Mouse (Mus musculus): ENCODE measurements at regions not wholly inside any gene's neighbourhood (a gene's known extent, or its start where the extent isn't known, plus 50 kb on each side); places are given as distances from the start of the nearest gene placed in this dataset.

DNA sequence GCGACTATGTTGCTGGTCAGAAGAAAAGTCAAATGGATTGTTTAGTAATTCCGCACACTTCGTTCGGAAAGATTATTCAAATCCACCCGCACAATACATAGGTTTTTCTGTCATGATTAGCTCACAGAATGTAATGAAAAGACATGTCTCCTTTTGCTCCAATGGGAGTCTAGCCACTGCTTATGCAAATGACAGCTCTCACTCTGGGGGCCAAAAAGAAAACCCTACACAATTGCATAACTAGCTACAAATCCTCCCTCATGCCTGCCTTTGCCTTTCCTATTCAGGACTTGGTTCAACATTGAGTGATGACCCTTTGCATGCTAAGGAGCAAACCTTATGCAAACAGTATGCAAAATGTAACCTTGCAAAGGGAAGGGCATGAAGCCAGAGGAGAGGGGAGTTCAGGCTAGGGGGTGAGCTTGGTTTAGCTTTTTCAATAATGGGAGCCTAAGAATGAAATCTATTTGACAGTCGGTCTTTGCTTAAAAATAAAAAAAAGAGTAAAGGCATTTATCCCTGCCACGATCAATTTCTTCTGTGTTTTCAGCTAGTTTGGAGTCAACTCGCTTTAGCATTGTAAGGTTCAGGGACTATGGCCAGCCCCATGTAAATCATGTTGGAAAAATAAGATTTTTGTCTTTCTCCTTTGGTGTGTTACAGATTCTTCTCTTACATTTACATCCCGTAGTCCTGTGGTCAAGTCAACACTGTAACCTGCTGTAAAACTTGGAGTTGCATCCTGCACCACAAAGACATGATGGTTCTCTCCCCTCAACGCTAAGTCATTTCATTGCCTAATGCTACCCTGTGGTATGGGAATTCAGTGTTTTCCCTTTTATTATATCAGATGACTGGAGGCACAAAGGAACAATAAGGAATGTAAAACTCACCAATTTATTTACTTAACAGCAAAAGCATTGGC is 119.6 kb upstream of the Ndst3 start:
- Histone ChIP-seq H3ac (ENCODE audit: control insufficient read depth, insufficient read length, low read depth) (no peak overlapping the region), H3K36me3 (ENCODE audit: control insufficient read depth, insufficient read depth) (no peaks in the 10 kb centered on the region), H3K27me3 (ENCODE audit: control insufficient read depth, insufficient read depth, insufficient read length) (no peaks in the 10 kb centered on the region), H3K79me2 (ENCODE audit: control insufficient read depth, insufficient read depth) (no peaks in the 10 kb centered on the region), H3K4me3 (ENCODE audit: insufficient read depth, poor library complexity, severe bottlenecking) (no peak overlapping the region), H3K79me3 (ENCODE audit: low read depth) (no peaks in the 10 kb centered on the region)
- TF ChIP-seq CTCF (IDR thresholded peaks at IDR 0.05; ENCODE audit: control insufficient read depth, insufficient read depth, insufficient read length) = no peak
- no peak for TF ChIP-seq CEBPB (IDR thresholded peaks at IDR 0.05; ENCODE audit: low read depth)
- TF ChIP-seq MYOG (IDR thresholded peaks at IDR 0.05; ENCODE audit: control insufficient read depth, extremely low read depth, insufficient read length) = no peak

DNA sequence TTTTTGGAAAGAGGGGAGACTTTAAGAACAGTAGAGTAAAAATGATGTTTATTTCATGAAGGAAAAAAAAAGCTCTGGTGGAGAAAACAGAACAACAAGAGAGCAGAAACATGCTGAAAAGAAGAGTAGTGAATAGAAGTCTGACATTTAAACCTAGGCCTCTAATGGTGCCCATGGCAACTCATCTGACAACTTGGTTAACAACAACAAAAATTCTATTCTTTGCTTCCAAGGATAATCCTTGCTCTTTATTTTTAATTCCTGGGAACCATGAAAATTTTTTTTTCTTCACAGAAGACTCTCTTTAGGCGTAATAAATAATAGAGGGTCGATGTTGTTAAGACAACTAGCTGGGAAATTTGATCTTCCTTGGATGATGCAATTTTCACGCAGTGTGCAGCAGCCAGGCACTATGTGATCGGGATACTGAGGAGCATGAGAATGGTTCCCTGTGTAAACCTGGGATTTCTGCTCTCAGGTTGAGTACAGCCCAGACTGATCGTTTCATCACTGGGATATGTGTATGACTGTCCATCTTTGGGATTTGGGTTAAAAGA is 120.4 kb upstream of the Ndst3 start:
- H3ac ChIP-seq (ENCODE audit: control insufficient read depth, insufficient read length, low read depth) = no peak overlapping the region
- H3K79me2 ChIP-seq (ENCODE audit: control insufficient read depth, insufficient read depth) = no peaks in the 10 kb centered on the region
- H3K4me3 ChIP-seq (ENCODE audit: insufficient read depth, poor library complexity, severe bottlenecking) = no peak overlapping the region
- H3K79me3 ChIP-seq (ENCODE audit: low read depth) = no peaks in the 10 kb centered on the region
- H3K36me3 ChIP-seq (ENCODE audit: control insufficient read depth, insufficient read depth) = no peaks in the 10 kb centered on the region
- no peaks in the 10 kb centered on the region for H3K27me3 ChIP-seq (ENCODE audit: control insufficient read depth, insufficient read depth, insufficient read length)
- TF ChIP-seq CTCF (IDR thresholded peaks at IDR 0.05; ENCODE audit: control insufficient read depth, insufficient read depth, insufficient read length) (no peak), FOSL1 (IDR thresholded peaks at IDR 0.05; ENCODE audit: insufficient read depth, low read length, poor library complexity, severe bottlenecking) (no peak), USF1 (IDR thresholded peaks at IDR 0.05; ENCODE audit: low read depth) (no peak), MYOG (IDR thresholded peaks at IDR 0.05; ENCODE audit: control insufficient read depth, extremely low read depth, insufficient read length) (no peak), MAX (IDR thresholded peaks at IDR 0.05) (no peak), MYOD1 (IDR thresholded peaks at IDR 0.05; ENCODE audit: control insufficient read depth, insufficient read length, low read depth) (no peak), CEBPB (IDR thresholded peaks at IDR 0.05; ENCODE audit: low read depth) (no peak)

DNA sequence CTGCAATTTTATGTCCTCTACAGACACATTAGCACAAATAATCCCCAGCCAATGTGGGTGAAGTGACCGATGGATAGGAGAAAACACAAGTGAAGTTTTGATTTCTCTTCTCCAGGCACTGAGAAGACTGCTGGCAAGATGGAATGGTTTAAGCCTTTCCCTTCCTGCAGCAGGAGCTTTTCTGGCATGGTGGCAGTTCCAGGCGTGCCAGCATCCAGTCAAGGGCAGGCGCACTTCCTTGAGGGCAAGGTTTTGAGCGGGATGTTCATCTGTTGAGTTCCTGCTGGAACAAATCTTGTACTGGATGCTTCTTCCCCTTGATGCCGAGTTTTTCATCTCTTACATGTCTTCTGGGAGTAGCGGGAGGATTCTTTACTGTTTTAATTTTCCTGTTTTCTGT is 138.1 kb upstream of the Ndst3 start:
- Histone ChIP-seq H3ac (ENCODE audit: control insufficient read depth, insufficient read length, low read depth) (no peak overlapping the region), H3K36me3 (ENCODE audit: control insufficient read depth, insufficient read depth) (no peaks in the 10 kb centered on the region), H3K79me2 (ENCODE audit: control insufficient read depth, insufficient read depth) (no peaks in the 10 kb centered on the region), H3K27me3 (ENCODE audit: control insufficient read depth, insufficient read depth, insufficient read length) (no peaks in the 10 kb centered on the region), H3K79me3 (ENCODE audit: low read depth) (no peaks in the 10 kb centered on the region), H3K4me3 (ENCODE audit: insufficient read depth, poor library complexity, severe bottlenecking) (no peak overlapping the region)
- TF ChIP-seq USF1 (IDR thresholded peaks at IDR 0.05; ENCODE audit: low read depth) (no peak), MYOG (IDR thresholded peaks at IDR 0.05; ENCODE audit: control insufficient read depth, extremely low read depth, insufficient read length) (no peak)

DNA sequence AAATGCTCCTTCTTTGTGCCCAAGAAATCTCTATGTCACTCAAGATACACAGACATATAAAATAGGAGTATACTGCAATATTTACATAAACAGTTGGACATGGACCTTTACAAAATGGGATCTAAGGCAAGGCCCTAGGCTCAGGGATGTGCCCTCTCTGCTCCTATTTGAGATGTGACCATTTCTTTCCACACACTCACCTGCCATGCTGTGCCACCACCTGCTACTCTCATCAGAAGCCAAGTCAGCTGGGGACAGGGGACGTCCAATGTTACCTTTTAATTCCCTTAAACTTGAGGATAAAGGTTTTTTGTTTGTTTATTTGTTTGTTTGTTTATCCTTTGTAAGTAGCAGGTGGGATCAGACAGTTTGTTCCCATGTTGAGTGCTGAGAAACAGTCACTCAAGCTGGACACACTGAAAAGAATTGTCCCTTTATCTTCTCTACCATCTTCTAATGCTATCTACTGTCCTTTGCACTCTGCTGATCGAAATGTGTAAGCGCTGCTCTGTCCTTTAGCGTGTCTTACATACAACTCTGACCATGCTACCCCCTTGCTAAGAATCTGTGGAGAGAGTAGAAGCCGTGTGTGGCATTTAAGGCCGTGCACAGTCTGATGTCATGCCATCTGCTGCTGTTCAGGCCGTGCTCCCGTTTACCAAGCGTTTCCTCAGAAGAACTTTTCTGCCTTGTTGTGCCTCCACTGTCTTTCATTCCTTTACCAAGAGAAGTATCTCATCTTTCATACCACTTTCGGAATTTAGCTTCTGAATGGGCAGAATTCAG is 147.9 kb upstream of the Ndst3 start:
- TF ChIP-seq CEBPB (IDR thresholded peaks at IDR 0.05; ENCODE audit: low read depth) = no peak
- no peak for TF ChIP-seq MYOG (IDR thresholded peaks at IDR 0.05; ENCODE audit: control insufficient read depth, extremely low read depth, insufficient read length)
- TF ChIP-seq MAX (IDR thresholded peaks at IDR 0.05) = no peak
- no peak for TF ChIP-seq FOSL1 (IDR thresholded peaks at IDR 0.05; ENCODE audit: insufficient read depth, low read length, poor library complexity, severe bottlenecking)
- TF ChIP-seq USF1 (IDR thresholded peaks at IDR 0.05; ENCODE audit: low read depth) = no peak
- no peak for TF ChIP-seq MYOD1 (IDR thresholded peaks at IDR 0.05; ENCODE audit: control insufficient read depth, insufficient read length, low read depth)
- no peak for TF ChIP-seq CTCF (IDR thresholded peaks at IDR 0.05; ENCODE audit: control insufficient read depth, insufficient read depth, insufficient read length)
- Histone ChIP-seq H3K4me3 (ENCODE audit: insufficient read depth, poor library complexity, severe bottlenecking) (no peak overlapping the region), H3K79me3 (ENCODE audit: low read depth) (no peaks in the 10 kb centered on the region), H3ac (ENCODE audit: control insufficient read depth, insufficient read length, low read depth) (no peak overlapping the region), H3K36me3 (ENCODE audit: control insufficient read depth, insufficient read depth) (no peaks in the 10 kb centered on the region), H3K27me3 (ENCODE audit: control insufficient read depth, insufficient read depth, insufficient read length) (no peaks in the 10 kb centered on the region), H3K79me2 (ENCODE audit: control insufficient read depth, insufficient read depth) (no peaks in the 10 kb centered on the region)

DNA sequence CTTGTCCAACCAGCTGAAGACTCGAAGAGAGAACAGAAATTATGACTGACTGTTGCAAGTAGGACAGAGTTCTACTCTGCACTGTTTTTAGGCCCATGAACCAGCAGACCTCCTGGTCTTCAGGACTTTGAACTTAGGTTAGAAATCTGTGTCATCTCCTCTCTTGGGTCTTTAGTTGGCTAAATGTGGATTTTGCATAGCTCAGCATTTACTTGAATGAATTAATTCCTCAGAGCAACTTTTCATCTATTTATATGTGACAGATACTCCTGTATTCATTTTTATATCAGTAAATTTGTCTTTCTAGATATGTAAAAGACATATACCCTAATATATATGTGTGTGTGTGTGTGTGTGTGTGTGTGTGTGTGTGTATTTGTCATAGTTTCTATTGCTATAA is 155.9 kb upstream of the Ndst3 start:
- Histone ChIP-seq H3K4me3 (ENCODE audit: insufficient read depth, poor library complexity, severe bottlenecking) (no peak overlapping the region), H3K79me3 (ENCODE audit: low read depth) (no peaks in the 10 kb centered on the region), H3K79me2 (ENCODE audit: control insufficient read depth, insufficient read depth) (no peaks in the 10 kb centered on the region), H3K36me3 (ENCODE audit: control insufficient read depth, insufficient read depth) (no peaks in the 10 kb centered on the region), H3K27me3 (ENCODE audit: control insufficient read depth, insufficient read depth, insufficient read length) (no peaks in the 10 kb centered on the region), H3ac (ENCODE audit: control insufficient read depth, insufficient read length, low read depth) (no peak overlapping the region)
- TF ChIP-seq FOSL1 (IDR thresholded peaks at IDR 0.05; ENCODE audit: insufficient read depth, low read length, poor library complexity, severe bottlenecking) = no peak
- no peak for TF ChIP-seq MAX (IDR thresholded peaks at IDR 0.05)
- no peak for TF ChIP-seq CTCF (IDR thresholded peaks at IDR 0.05; ENCODE audit: control insufficient read depth, insufficient read depth, insufficient read length)
- no peak for TF ChIP-seq MYOD1 (IDR thresholded peaks at IDR 0.05; ENCODE audit: control insufficient read depth, insufficient read length, low read depth)
- no peak for TF ChIP-seq CEBPB (IDR thresholded peaks at IDR 0.05; ENCODE audit: low read depth)
- TF ChIP-seq MYOG (IDR thresholded peaks at IDR 0.05; ENCODE audit: control insufficient read depth, extremely low read depth, insufficient read length) = no peak
- no peak for TF ChIP-seq USF1 (IDR thresholded peaks at IDR 0.05; ENCODE audit: low read depth)
